Mouse (Mus musculus) CH12.LX (cell line): Measurements from ENCODE around the gene C1qtnf2.

Experiments
- BHLHE40 ChIP-seq: IDR thresholded peaks from 2 replicates; pipeline ENCODE4 v1.6.1; 2011; ENCODE audit warnings: mild to moderate bottlenecking, low read depth, low read length, improper control_type of control experiment
- E2F4 ChIP-seq: IDR thresholded peaks from 2 replicates; pipeline ENCODE4 v1.6.1; 2011; ENCODE audit warnings: low read depth, low read length, improper control_type of control experiment; ENCODE audit not compliant: insufficient replicate concordance
- HCFC1 ChIP-seq: IDR thresholded peaks from 2 replicates; pipeline ENCODE4 v1.6.1; 2012; ENCODE audit warnings: low read depth, mild to moderate bottlenecking, inconsistent platforms, low read length, improper control_type of control experiment
- MAX ChIP-seq: IDR thresholded peaks from 2 replicates; pipeline ENCODE4 v1.6.1; 2011; ENCODE audit warnings: low read length, improper control_type of control experiment
- NELFE ChIP-seq: IDR thresholded peaks from 2 replicates; pipeline ENCODE4 v1.6.1; 2011; ENCODE audit warnings: low read depth, low read length, improper control_type of control experiment
- NRF1 ChIP-seq: IDR thresholded peaks from 2 replicates; pipeline ENCODE4 v1.6.1; 2014; ENCODE audit warnings: low read depth, mild to moderate bottlenecking, inconsistent platforms, low read length, improper control_type of control experiment, moderate library complexity
- POLR2A ChIP-seq: IDR thresholded peaks from 2 replicates; pipeline ENCODE4 v1.6.1; 2011; ENCODE audit warnings: low read depth, mild to moderate bottlenecking, improper control_type of control experiment, low read length
- POLR2AphosphoS2 ChIP-seq: IDR thresholded peaks from 2 replicates; pipeline ENCODE4 v1.6.1; 2011; ENCODE audit warnings: low read depth, low read length, improper control_type of control experiment
- TBP ChIP-seq: conservative IDR thresholded peaks from 2 replicates; pipeline ENCODE4 v1.6.1; 2011; ENCODE audit warnings: low read depth, low read length, improper control_type of control experiment
- ZMIZ1 ChIP-seq: IDR thresholded peaks from 2 replicates; pipeline ENCODE4 v1.6.1; 2012; ENCODE audit warnings: low read depth, mild to moderate bottlenecking, inconsistent platforms, low read length, improper control_type of control experiment

DNA sequence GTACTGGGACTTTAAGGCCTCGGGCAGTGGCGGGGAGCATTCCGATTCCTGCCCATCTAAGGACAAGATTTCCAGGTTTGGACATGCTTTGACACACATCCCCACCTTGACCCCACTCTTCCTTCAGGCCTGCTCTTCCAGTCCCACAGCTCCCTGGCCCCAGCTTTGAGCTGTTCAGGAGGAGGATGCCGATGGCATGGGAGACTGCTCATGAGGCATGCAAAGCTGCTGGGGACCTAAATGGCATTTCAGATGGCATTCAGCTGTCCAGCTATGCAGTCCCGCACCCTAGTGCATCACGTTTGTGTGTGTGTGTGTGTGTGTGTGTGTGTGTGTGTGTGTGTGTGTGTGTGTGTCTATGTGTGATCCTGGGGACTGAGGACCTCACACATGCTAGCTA lies 63.0 kb downstream of the C1qtnf2 start:
- TF ChIP-seq POLR2A: no peak
- TF ChIP-seq ZMIZ1: no peak
- no peak for TF ChIP-seq NRF1
- TF ChIP-seq NELFE: no peak
- TF ChIP-seq E2F4: no peak
- TF ChIP-seq MAX: no peak
- TF ChIP-seq POLR2AphosphoS2: no peak
- TF ChIP-seq BHLHE40: no peak
- no peak for TF ChIP-seq HCFC1
- no peak for TF ChIP-seq TBP
